Mouse (Mus musculus) brain, embryonic 14.5 days (tissue): ENCODE data around the gene Shisa9.

Experiments
- CTCF ChIP-seq: fragments of 200-500 bp; IDR thresholded peaks from 2 replicates; pipeline ENCODE4 v1.5.1; 2012; ENCODE audit warnings: inconsistent platforms, mild to moderate bottlenecking, moderate library complexity, borderline replicate concordance; ENCODE audit not compliant: insufficient read depth, insufficient read length; ENCODE audit errors: extremely low read depth
- POLR2A ChIP-seq: fragments of 200-500 bp; IDR thresholded peaks from 2 replicates; pipeline ENCODE4 v1.6.1; 2012; ENCODE audit warnings: mild to moderate bottlenecking, inconsistent platforms, borderline replicate concordance; ENCODE audit not compliant: poor library complexity, insufficient read depth, insufficient read length, severe bottlenecking; ENCODE audit errors: extremely low read depth

GRCm38 (mm10) chr16:12129782-12130181 lies 145.9 kb downstream of the Shisa9 start:
- TF ChIP-seq POLR2A (no peak), CTCF (no peak)
